Mouse (Mus musculus) erythroblast, embryonic 14.5 days (primary cell): ENCODE results near the gene Paqr9.

ENCODE experiments used
- GATA1 ChIP-seq: IDR thresholded peaks from 2 replicates; pipeline ENCODE4 v1.6.1; 2012; ENCODE audit warnings: low read length, inconsistent platforms, mixed read lengths
- TAL1 ChIP-seq: IDR thresholded peaks from 3 replicates; pipeline ENCODE4 v1.6.1; 2012; ENCODE audit warnings: low read length, inconsistent platforms, mixed read lengths

DNA sequence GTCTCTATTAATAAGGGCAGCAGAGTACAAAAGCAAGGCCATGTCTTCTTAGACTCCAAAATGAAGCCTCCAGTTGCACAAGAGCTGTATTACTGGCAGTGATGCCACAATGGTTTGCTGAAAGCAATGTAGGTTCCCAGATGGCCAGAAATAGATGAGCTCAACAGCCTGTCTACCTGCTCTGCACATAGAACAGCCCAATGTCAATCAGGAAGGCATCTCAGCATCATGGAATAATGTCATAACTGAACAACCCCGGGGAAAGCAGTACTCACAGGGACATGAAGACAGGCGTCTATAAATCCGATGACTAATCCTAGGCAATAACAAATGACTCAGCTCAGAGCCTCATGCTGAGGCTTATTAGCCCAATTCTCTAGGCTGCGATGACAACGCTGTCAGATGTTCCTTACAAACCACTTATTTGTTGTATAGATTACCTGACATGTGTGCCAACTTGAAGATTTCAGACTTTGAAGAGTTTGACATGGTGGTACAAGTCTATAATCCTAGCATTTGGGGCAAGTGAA, 19.0 kb downstream of the Paqr9 start:
- TF ChIP-seq TAL1 (no peak), GATA1 (no peak)
